Mouse (Mus musculus) adrenal gland, postnatal 10 days (tissue): ENCODE results near the gene Ppfibp1. TPM values are rescaled to one million over a fixed set of nuclear protein-coding genes. Genes with fewer than 3 reads are reported as not detected.

Experiments
- DNase-seq: peaks from one replicate; pipeline ENCODE4 v3.0.0; 2021; ENCODE audit warnings: mixed read lengths
- total RNA-seq, 2 experiments: library from RNA; stranded (reverse); gene quantifications; 2 replicates each; pipeline ENCODE4 v1.2.3; 2021

Gene Ppfibp1
- total RNA-seq, 2 experiments from 2014 or later, result 89.2 to 94.4 TPM

DNA sequence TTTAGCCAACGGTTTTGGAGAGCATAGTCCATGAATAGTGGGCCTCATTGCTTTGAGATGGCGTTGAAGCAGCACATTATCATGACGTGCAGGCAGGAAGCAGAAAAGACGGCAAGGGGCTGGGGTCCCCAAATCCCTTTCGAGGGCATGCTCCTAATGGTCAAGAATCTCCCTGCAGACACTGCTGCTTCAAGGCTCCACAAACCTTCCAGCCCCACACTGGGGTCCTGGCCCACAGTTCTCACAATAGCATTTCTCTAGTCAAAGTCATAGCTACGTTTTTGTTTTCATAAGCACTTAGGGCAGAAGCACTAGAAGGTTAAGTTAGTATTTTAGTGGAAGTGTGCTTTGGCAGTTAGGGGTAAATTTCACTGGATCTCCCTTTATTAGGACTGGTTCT is 107.6 kb downstream of the Ppfibp1 start:
- DNase-seq, result no peak

DNA sequence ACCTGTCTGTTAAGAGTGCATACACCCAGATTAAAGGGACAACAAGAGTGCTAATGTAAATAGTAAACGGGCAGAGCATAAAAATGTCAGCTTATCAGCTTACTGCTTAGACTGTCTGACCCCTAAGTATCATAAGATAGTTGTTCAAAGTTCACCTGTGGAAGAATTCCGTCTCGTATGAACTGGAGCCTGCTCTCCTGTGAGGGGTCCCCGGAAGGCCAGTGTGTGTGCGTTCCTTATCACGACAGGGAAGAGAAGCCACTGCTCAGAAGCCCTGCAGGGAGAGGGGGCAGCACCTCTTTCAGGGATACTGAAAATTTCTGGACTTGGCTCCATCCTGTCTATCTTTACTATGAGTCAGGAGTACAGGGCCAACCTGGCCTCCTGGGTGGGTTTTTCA is 108.7 kb downstream of the Ppfibp1 start:
- no peak for DNase-seq

DNA sequence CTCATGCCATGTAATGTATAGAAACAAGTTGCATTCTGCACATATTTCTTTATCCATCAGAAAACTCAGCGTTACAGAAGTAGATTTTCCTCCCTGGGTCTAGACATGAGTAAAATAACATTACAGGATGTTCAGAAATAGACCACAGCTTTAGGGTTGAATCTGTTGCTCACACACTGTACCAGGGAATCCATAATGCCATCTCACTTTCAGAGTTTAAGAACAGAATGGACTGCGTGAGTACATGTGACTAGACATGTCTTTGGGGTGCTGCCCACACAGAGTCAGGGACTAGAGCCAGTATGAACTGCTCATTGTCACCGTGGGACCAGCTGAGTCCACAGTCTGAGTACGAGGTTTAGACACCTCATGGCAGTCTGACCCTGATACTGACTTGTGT is 110.4 kb downstream of the Ppfibp1 start:
- DNase-seq, result no peak

DNA sequence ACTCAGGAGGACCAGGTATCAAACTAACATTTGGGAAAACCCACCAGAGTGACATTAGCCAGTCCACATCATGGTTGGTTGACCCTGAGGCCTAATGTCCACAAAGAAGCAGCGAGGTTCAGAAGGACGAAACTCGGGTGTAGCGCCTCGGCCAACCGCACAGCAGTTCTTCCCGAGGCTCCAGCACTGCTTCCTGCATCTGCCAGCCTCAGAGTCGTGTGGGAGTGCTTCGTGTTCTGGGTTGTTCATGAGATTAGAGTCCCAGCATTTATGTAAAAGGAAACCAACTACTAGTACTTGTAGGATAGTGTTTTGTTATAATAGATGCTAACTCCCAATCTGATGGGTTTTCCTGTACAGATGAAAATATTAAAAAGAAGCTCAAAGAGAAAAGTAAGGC is 111.0 kb downstream of the Ppfibp1 start:
- no peak for DNase-seq

DNA sequence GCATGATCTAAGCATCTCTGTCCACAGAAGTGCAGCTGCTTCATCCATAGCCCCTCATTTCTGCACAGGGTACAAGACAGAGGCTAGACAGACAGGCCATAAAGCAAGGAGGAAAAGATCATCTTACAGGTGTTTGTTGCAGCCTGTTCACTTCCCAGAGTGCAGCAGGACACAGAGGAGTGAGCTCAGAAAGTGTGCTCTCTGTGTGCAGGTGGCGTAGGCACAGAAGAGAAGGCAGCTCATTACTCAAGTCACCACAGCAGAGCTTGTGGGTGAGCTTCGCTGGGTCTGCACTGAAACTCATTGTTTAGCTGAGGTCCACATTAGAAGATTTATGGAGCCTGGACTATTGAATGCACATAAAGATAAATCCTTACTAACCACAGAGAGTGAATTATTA is 111.5 kb downstream of the Ppfibp1 start:
- no peak for DNase-seq

DNA sequence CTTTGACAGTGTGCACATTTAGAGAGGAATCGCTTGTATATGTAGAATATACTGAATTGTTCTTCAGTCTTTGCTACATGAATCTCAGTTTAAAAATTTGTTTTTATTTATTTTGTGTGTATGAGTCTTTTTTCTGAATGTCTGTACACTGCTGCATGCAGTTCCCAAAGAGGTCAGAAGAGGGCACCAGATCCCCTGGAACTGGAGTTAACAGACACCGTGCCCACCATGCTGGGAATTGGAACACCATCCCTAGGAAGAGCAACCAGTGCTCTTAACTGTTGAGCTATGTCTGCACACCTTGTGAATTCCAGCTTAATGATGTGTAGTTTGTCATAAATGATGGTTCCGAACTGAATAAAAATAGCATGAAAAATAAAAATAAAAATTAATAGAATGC is 119.9 kb downstream of the Ppfibp1 start:
- DNase-seq, result peak; percentile 73

DNA sequence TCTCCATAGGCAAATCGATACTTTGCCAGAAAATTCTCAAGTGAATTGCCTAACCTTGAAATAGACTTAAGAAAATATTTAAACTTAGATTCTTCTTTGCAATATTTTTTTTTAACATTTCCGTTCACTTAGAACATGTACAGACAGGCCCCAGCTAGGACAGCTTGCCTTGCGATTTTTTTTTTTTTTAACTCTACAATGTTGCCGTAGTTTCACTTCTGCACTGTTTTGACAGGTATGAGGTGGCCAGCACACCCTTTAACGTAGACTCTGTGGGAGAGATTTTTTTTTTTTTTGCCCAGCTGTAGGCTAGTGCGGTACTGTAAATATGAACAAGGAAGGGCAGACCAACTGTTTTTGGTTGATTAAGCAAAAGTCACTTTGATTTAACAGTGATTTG is 122.1 kb downstream of the Ppfibp1 start:
- DNase-seq, result no peak

DNA sequence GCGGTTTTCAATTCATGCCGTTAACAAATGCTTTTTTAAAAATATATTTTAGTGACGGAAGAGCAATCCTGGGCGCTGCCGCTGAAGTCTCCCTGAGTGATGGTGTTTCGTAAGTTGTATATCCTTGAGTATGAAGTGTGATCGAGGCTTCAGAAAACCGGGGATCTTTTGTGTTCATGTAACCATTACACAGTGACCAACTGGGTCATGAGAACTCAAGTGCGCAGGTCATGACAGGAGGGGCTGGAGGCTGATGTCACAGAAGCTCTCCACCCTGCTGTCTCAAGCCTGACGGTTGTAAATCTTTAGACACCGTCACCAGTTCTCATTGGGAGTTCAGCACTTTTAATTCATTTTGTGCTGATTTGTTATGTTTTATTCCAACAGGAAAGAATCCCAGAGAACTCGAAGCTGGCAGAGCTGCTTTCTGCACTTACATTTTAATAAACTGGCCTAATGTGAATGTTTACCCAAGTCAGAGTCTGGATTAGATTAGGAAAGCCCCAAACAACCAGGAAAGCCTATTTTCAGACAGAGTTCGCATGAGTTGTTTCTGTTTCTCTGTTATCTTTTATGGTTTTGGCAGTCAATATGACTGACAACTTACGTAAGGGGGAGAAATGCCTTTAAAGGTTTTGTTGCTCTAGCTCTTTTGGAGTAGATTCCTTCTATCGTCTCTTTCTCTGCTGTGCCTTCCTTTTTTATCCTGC is 122.7 kb downstream of the Ppfibp1 start:
- no peak for DNase-seq

DNA sequence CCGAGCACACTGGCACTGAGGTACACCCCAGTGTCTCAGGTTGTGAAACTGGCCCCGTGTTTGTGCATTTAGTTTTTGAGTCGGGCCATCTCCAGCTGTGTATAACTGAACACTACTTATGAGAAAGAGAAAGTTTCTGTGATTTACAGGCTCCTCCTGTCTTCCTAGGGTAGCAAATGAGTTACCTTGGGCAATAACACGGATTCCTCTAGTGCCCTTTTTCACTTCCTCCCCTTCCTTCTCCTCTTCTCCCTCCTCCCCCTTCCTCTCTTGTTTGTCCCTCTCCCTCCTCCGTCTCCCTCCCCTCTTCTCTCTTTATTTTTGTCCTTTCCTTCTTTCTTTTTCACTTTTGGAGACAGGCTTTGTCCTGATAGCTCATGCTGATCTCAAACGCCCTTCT is 123.3 kb downstream of the Ppfibp1 start:
- no peak for DNase-seq

DNA sequence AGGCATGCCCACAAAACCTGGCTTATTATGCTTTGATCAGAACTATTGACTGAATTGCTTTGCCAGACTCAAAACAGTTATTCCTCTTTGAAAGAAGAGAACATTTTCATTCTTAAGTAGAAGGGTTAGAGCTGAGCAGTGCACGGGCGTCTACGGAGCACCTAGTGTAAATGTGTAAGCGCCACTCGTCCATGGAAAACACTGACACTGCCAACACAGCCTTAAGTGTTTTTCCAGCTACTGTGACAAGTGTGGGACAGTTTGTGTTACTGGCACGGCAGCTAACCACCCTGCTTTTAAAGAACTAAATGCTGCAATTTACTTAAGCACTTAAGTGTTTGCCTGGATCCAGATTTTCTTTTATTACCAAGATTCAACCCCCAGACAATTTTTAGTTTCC is 123.7 kb downstream of the Ppfibp1 start:
- no peak for DNase-seq

DNA sequence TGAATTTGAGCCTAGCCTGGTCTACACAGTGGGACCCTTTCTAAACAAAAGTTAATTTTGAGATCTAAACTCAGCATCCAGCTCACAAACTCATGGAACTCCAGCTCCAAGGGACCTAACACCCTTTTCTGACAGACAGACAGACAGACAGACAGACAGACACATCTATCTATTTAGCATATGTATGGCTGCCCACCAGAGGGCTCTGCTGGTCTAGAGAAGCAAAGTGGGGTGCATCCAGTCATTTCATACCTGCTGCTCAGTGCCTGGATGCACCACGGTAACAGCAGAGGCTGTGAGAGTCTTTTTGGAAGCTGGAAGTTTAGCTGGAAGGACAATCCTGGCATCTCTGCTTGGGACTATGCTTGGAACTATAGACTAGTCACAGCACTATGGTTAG is 125.3 kb downstream of the Ppfibp1 start:
- no peak for DNase-seq

DNA sequence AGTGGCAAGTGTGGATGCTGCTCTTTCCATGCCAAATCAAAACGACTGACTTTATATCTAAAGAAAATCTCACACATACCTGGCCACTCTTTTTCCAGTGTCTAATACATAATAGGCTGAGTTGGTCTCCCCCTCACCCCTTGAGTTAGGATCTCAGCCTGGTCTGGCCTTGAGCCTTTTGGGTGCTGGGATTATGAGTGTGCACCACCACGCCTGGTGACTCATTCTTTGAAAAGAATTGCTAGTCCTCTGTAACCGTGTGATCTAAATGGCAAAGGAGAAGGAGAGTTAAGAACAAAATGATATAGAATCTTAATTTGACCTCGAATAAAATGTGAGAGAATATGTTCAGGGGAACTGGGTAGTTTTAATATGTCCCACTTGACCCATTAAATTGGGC is 129.6 kb downstream of the Ppfibp1 start:
- no peak for DNase-seq

DNA sequence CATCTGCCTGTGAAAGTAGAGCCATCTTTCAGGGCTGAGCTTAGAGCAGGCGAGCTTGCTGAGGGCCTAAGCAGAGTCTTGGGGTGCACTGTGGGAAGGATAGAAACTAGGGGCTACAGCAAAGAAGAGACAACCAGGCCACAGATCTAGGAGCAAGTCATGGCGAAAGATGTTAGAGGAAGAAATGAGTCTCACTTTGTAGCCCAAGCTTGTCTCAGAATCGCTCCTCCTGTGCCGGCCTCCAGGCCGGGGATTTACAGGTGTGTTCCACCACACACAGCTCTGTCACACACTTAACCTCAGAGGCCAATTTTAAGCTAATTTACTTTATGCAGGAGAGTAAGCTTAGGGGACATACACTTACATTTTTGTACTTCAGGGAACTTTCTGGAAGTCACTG is 130.1 kb downstream of the Ppfibp1 start:
- no peak for DNase-seq

DNA sequence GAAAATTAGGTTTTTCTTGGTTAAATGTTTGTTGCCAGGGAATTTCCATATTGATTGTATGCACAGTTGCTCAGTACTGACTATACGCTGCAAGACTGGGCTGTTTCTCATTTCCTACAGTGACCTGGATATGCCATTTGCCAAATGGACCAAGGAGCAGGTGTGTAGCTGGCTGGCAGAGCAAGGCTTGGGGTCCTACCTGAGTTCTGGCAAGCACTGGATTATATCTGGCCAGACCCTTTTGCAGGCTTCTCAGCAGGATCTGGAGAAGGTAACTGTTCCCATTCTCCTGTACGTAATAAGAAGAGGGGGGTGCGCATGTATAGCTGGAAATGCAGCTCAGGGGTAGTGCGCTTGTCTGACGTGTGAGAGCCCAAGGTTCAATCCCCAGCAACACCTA is 132.9 kb downstream of the Ppfibp1 start:
- DNase-seq, result no peak

DNA sequence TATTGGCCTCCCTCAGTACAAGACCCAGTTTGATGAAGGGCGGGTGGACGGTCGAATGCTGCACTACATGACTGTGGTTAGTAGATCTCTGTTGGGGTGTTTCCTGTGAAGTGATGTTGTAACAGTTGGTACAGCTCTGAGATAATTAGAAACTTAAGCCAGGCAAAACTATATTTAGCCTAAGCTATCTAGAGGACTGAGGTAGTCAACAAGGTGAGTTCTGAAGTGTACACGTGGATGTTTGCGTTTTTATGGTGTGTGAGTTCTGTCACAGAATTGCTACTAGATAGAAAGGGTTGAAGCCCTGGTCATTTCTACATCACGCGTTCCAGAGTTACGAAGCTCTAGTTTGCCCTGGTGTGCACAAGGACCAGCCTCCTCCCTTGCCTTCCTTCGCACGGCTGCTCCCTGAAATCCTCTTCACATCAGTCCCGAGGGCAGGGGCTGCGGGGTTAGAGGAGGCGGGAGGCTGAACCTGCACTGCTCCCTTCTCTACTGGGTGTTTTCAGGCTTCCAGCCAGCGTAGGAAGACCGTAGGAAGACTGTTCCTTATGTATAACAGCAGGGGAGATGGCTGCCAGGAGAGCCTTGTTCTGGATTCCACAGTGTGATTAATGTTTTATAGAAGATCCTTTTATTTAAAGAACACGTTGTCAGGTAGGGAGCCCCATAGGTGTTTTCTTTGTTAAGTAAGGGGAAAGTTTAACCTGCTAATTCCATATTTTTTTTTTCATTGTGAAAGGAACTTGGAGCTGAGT is 134.3 kb downstream of the Ppfibp1 start:
- peak; percentile 17 for DNase-seq

DNA sequence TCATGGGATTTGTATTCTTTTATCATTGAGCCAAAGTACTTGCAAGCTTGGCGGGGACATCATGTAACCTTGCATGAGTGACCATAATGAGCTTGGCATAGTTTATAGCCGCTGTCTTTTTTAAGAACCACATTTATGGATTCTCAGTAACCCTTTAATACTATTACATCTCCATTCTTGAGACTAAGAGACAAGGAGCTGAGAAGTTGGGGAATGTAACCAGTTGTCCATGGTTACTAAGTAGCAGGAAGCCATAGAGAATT is 134.8 kb downstream of the Ppfibp1 start:
- DNase-seq, result no peak

DNA sequence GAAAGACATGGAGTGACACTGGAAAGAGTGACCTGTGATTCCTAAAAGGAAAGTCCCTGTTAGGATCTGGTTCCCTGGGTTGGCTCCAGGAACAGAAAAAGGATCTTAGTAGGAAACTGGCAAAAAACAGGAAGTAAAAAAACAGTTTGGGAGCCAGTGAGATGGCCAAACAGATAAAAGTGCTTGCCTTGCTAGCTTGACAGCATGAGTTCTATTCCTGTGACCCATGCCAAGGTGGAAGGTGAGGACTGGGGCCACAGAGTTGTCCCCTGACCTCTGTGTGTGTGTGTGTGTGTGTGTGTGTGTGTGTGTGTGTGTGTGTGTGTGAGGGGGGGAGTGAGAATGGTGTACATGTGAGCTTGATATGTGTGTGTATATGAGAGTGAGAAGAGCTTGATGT is 135.3 kb downstream of the Ppfibp1 start:
- no peak for DNase-seq

DNA sequence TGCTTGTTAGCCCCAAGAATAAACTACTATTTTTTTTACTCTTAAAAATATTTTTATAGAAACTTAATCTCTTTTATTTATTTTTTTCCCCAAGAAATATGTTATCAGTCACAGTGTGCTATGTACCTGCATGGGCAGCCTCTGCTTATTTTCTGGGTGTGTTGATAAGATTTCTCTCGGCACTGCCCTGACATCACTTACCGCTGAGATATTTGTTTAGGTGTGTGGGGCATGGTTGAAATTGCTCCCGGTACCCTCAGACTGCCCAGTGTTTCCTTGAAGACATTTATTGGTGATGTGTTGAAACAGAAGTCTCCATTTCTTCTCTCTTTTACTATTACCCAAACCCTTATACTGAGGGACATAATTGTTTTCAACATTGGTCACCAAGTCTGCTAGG is 136.5 kb downstream of the Ppfibp1 start:
- DNase-seq, result no peak

DNA sequence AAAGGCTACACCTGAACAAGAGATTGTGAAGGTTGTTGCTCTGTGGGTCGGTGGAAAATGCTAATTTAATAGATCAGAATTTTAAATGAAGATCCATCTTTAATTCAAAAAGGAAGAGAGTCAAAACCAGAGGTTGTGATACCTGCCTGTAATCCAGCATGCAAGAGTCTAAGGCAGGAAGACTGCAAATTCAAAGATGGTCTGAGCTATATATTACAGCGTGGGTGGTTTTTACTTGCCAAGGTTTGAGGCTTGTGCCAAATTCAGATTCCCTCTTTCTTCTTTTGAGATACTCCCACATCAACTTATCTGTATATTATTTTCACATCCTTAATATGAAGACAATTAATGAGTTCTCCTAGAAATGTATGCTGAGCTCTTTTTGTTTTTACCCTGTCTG is 140.1 kb downstream of the Ppfibp1 start:
- DNase-seq, result no peak

DNA sequence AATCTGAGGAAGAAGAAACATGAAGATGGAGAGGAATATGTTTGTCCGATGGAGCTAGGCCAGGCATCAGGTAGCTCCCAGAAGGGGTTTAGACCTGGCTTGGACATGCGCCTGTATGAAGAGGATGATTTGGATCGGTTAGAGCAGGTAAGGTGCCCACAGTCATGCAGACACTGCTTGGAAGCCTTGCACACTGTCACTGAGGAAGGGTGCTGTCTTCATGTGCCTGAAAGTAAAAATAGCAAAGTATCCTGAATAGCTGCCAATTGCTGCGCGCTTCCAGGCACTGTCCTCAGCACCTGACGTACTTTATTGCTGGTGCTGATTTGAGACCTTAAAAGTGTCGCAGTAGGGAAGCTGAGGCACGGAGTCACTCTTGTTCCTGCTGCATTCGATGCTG is 141.3 kb downstream of the Ppfibp1 start:
- DNase-seq, result no peak

DNA sequence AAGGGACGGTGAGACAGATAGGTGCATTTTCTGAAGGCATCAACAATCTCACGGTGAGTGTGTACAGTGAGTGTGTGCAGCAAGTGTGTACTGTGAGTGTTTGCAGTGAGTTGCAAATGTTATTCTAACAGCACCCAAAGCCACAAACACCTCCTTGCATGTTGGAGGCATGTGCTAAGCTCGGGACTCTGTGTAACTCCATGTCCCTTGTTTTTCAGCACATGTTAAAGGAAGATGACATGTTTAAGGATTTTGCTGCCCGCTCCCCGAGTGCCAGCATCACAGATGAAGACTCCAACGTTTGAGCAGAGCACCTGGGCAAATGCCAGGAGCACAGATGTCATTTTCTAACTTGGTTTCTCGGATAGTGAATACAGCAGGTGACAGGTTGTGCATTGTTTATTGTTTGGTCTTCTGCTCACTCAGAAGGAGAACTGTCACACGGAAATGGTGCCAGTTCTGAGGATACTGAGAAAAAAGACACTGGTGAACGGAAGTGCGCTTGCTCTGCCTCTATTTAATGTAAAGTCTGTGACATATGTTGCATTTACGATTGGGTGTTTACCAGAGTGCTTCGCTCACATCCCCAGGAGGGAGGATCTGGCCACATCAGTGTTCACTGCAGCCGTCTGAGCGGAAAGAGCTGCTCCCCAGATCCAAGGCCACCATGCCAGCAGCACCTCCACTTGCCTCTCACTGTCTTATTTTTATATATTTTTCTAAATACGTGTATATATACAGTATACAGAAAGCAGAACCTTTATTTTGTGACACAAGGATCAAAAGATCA is 142.0 kb downstream of the Ppfibp1 start:
- DNase-seq, result no peak

DNA sequence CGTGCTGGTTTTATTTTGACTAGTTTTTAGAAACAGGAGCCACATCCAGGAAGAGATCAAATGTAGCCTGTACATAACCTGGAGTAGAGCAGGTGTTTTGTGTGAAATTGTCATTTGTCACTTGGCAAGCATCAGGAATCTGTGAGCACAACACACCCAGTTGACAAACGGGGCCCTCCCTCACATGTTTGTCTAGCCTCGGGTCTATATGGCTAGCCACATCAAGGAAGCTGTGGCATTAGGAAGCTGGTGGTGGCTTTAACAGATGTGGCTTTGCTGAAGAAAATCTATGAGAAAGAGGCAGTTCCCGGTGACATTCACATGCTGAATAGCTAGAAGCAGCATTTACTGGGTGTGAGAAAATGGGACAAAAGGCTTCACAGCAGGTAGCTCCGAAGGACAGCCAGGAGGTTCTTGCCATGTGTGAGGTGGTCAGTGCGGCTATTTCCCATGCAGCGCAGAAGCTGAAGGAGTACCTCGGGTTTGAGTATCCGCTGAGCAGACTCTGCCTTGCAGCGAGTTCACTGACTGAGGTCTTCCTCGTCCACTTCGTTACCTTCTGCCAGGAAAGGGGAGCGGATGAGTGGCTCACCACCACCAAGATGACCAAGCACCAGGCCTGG is 144.1 kb downstream of the Ppfibp1 start, which contains the start of gene Rep15:
Gene Rep15, plus strand, starts transcription at position 282 of the 623 bp plus-strand sequence.
- DNase-seq, result no peak
